Mouse (Mus musculus): Measurements from ENCODE around the gene Fat3.

Fat3 gene

GRCm38 (mm10) chr9:16428589-16428988 is 72.5 kb downstream of the Fat3 start:
- no peak for DNase-seq

GRCm38 (mm10) chr9:16422707-16423106 is 78.4 kb downstream of the Fat3 start:
- DNase-seq: no peak

GRCm38 (mm10) chr9:16402815-16403214 is 98.3 kb downstream of the Fat3 start:
- DNase-seq: no peak

- peak in 1 of 2 experiments; percentile 2 for DNase-seq
Measured at GRCm38 (mm10) chr9:16398734-16399686, 102.1 kb downstream of the Fat3 start.

- DNase-seq: no peak
Measured at GRCm38 (mm10) chr9:16389141-16389540, 111.9 kb downstream of the Fat3 start.

GRCm38 (mm10) chr9:16387527-16387926 is 113.6 kb downstream of the Fat3 start:
- DNase-seq: no peak

- no peak for DNase-seq
Measured at GRCm38 (mm10) chr9:16363713-16364112, 137.4 kb downstream of the Fat3 start.

GRCm38 (mm10) chr9:16361811-16362210 is 139.3 kb downstream of the Fat3 start:
- DNase-seq: no peak

- DNase-seq: peak; percentile 26 to 33
Measured at GRCm38 (mm10) chr9:16356636-16357035, 144.4 kb downstream of the Fat3 start.

- DNase-seq: no peak
Measured at GRCm38 (mm10) chr9:16354906-16355305, 146.2 kb downstream of the Fat3 start.

GRCm38 (mm10) chr9:16353049-16353724 is 147.9 kb downstream of the Fat3 start:
- no peak for DNase-seq

- DNase-seq: no peak
Measured at GRCm38 (mm10) chr9:16352486-16353048, 148.5 kb downstream of the Fat3 start.

GRCm38 (mm10) chr9:16344902-16345855 is 155.9 kb downstream of the Fat3 start:
- DNase-seq: no peak

- no peak for DNase-seq
Measured at GRCm38 (mm10) chr9:16343191-16343590, 157.9 kb downstream of the Fat3 start.

GRCm38 (mm10) chr9:16342577-16342976 is 158.5 kb downstream of the Fat3 start:
- DNase-seq: no peak

GRCm38 (mm10) chr9:16330290-16330984 is 170.6 kb downstream of the Fat3 start:
- DNase-seq: no peak

GRCm38 (mm10) chr9:16318957-16319356 is 182.1 kb downstream of the Fat3 start:
- no peak for DNase-seq

GRCm38 (mm10) chr9:16312599-16313197 is 188.4 kb downstream of the Fat3 start:
- no peak for DNase-seq

- DNase-seq: no peak
Measured at GRCm38 (mm10) chr9:16310855-16311848, 189.9 kb downstream of the Fat3 start.

GRCm38 (mm10) chr9:16310305-16310704 is 190.8 kb downstream of the Fat3 start:
- no peak for DNase-seq
